Mouse (Mus musculus) erythroid progenitor cell, adult 5-6 weeks (primary cell): ENCODE measurements around the gene Surf2. TPM values are rescaled to one million over a fixed set of nuclear protein-coding genes. Genes with fewer than 3 reads are reported as not detected.

ENCODE experiments used
- ATAC-seq: replicated peaks from 2 replicates; pipeline ENCODE4 v1.8.0; 2016; ENCODE audit warnings: moderate number of reproducible peaks, mild to moderate bottlenecking, moderate TSS enrichment, inconsistent platforms; ENCODE audit not compliant: poor library complexity, low FRiP score, severe bottlenecking
- total RNA-seq, 2 experiments: library from RNA; stranded (forward) in 1 of 2; stranded (reverse) in 1 of 2; fragments of 150-400 nt in 1 of 2; fragments of 186-747, 209-891 nt in 1 of 2; gene quantifications; 2 replicates each; pipeline versions ENCODE4 v1.2.3 to v1.2.4; 2015 to 2017; ENCODE audit warnings: low replicate concordance in 2 of 2

The Surf2 gene
- total RNA-seq, 2 experiments from 2014 or later, result 7.1 to 11.8 TPM

DNA sequence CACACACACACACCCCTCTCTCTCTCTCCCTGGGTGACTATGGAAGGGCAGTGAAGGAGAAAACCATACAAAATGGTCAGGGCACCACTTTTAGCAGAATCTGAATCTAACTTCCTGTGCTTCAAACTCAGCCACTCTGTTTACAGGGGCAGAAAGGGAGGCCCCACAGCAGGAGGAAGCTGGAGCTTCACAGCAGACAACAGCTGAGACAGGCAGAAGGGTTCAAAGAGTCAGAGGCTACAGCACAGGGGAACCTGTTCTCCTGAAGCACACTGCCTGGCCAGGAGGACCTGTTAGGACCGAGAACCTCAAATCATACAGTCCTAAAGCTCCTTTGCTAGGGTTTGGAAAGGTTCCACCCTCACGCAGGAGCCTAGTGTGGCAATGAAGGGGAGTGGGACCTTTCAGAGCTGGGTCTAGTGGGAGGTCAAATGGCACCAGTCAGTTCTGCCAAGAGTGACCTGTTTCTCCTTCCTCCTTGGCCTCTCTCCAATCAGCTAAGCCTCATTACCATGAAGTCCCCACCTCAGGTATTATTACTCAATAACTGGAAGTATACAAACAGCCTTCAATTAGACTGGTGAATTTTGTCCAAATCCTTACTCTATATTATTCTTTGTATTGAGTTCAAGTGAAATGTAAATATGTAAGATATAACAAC is 38.7 kb downstream of the Surf2 start:
- ATAC-seq, result no peak

DNA sequence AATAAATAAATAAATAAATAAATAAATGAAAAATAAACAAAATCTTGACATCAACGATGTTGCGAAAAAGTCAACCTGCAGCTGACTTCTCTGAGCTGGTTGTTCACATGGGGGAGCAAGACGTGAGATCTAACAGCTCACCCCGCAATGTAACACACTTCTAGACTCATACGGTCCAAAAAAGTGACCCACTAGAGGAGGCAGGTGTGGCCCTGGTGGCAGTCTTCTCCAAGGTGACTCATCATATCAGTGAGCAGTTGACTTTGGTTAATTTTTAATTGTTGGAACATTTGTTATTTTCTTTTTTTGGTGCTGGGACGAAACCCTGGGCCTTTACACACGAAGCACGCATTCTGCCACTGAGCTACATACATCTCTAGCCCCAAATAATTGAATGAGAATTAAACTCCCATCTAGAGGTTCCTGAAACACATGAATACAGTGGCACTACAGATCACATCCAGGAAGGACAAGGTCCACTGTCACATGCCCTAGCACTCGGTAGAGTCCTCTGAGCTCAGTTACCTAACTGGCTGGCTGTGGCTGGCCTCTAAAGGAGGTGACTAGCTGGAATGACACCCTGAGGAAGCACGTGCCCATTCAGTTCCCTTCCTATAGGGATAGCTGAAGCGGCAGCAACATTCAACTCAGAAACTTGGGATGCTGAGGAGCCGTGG is 40.8 kb downstream of the Surf2 start:
- ATAC-seq, result no peak

DNA sequence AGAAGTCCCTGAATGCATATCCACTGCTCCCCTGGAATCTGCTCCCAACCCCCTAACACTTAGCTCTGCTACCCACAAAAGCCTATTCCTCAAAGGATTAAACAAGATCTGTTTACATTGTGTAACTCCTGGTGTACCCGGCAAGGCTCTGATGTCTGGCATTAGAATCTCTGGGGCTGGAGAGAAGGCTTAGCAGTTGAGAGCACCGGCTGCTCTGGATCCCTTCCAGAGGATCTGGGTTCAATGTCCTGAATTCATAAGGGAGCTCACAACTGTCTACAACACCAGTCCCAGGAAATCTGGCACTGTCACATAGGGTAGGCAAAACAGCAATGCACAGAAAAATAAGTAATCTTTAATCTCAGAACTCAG is 41.3 kb downstream of the Surf2 start:
- ATAC-seq, result no peak

DNA sequence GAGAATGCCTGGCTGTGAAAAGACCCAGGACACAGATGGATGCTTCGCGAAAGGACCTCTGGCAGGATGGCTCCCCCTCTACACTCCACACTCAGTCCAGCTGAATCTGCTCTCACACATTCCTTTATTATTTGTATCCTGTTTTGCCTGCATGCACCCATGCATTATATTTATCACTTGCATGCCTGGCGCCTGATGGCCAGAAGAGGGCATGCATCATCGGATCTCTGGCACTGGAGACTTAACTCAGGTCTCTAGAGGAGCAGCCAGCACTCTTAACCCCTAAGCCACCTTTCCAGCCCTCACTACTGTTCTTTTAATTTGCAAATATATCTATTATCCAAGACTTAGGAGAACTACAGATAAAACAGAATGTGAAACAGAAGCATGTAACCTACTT is 44.6 kb downstream of the Surf2 start:
- no peak for ATAC-seq

DNA sequence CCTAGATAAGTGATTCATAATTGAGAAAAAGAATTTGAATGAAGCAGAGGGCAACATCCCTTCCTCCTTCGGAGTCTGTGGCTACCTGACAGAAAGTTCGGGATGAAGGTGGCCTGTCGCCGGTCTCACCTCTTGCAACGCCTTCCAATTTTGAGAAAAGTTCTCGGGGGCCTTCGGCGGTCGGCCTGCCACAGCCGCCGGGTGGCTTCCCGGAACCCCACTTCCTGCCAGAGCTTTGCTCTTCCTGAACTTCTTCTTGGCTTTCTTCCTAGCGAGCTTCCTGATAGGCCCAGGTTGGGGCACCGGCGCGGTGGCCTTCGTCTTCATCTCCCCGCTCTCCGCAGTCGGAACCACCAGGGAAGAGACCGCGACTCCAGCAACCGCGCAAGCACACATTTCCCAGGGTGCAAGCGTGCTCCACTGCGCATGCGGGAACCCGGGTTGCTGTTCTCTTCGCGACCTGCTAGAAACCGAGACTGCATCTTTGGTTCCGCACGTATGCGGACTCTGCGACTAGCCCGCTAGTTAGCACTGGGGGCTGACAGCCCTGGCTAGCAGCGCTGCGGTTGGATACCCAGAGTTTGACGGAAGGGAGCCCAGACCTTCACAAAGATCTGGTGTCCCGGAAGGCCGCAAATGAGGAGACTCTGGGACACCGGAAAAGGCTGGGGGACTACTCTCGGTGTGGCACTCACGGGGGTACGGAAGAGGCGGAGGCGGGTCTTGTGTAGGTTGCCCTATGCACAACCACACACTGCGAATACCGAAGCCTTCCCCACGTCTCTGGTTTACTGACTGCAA is 48.0 kb downstream of the Surf2 start, which contains the start of gene Rexo4:
Gene Rexo4 (minus strand): TSS at position 464 of the 801 bp plus-strand sequence.
- ATAC-seq, result peak; percentile 95

DNA sequence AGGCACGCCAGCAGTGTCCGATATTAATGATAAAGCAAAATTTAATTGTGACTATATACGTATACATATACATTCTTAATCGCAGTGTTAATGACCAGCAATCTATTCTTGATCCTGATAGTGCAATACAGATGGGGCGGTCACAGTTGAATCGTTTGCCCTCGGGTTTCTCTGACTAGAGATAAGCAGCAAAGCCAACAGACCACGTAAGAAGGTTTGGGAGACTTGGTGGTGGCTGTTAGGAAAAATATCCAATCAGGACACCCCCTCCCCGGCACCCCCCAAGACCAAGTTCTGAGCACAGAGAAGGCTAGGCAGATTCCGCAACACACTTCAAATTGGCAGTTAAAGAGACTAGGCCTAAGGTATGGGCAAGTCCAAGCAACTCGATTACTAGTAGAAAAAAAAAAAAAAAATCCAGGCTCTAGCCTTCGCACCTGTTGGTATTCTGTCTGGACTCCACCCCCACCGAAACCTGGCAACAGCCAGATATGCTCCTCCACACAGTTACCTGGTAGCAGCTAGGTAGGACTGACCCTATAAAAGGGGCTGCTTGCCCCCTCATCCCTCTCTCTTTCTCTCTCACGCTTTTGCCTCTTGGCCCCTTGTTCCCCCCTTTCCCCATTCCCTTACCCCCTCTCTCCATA is 48.7 kb downstream of the Surf2 start:
- ATAC-seq, result peak; percentile 22; the same call in 1 of the 2 replicates

DNA sequence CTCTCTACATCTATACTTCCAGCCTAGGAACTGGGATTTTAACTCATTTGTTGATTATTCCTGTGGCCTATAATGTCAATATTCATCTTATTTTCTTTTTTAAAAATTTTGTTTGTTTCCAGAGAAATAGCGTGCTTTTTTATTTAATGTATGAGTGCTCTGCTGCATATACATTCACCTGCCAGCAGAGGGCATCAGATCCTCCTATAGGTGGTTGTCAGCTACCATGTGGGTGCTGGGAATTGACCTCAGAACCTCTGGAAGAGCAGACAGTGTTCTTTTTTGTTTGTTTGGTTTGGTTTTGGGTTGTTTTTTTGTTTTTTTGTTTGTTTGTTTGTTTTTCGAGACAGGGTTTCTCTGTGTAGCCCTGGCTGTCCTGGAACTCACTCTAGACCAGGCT is 51.1 kb downstream of the Surf2 start:
- no peak for ATAC-seq

Other genes starting within 250 kb of the Surf2 start
- not detected in 2 replicates for gene Lcn4, start 245.1 kb upstream of the Surf2 start, total RNA-seq (2015; ENCODE audit: low replicate concordance)
- not detected in 2 replicates for gene Lcn4, start 245.1 kb upstream of the Surf2 start, total RNA-seq (2017; ENCODE audit: low replicate concordance)
- gene Abo, start 51.4 kb upstream of the Surf2 start, total RNA-seq (2015; ENCODE audit: low replicate concordance), result not detected in 2 replicates
- not detected in 2 replicates for gene Abo, start 51.4 kb upstream of the Surf2 start, total RNA-seq (2017; ENCODE audit: low replicate concordance)
- gene Surf6, start 13.5 kb upstream of the Surf2 start, total RNA-seq (2015; ENCODE audit: low replicate concordance), result 1.4 and 2.1 TPM in 2 replicates
- 3.5 and 6.3 TPM in 2 replicates for gene Surf6, start 13.5 kb upstream of the Surf2 start, total RNA-seq (2017; ENCODE audit: low replicate concordance)
- 0.84 and 5.4 TPM in 2 replicates for gene Med22, start 5.7 kb upstream of the Surf2 start, total RNA-seq (2015; ENCODE audit: low replicate concordance)
- gene Med22, start 5.7 kb upstream of the Surf2 start, total RNA-seq (2017; ENCODE audit: low replicate concordance), result 2.6 and 9.0 TPM in 2 replicates
- 717 and 721 TPM in 2 replicates for gene Rpl7a, start 5.6 kb upstream of the Surf2 start, total RNA-seq (2015; ENCODE audit: low replicate concordance)
- gene Rpl7a, start 5.6 kb upstream of the Surf2 start, total RNA-seq (2017; ENCODE audit: low replicate concordance), result 417 and 478 TPM in 2 replicates
- gene Surf1, start 163 bp downstream of the Surf2 start, total RNA-seq (2015; ENCODE audit: low replicate concordance), result 41.1 and 42.3 TPM in 2 replicates
- 13.5 and 16.5 TPM in 2 replicates for gene Surf1, start 163 bp downstream of the Surf2 start, total RNA-seq (2017; ENCODE audit: low replicate concordance)
- 16.6 and 38.6 TPM in 2 replicates for gene Surf4, start 17.6 kb downstream of the Surf2 start, total RNA-seq (2015; ENCODE audit: low replicate concordance)
- 14.9 and 17.2 TPM in 2 replicates for gene Surf4, start 17.6 kb downstream of the Surf2 start, total RNA-seq (2017; ENCODE audit: low replicate concordance)
- not detected in 2 replicates for gene Stkld1, start 17.7 kb downstream of the Surf2 start, total RNA-seq (2015; ENCODE audit: low replicate concordance)
- not detected in 2 replicates for gene Stkld1, start 17.7 kb downstream of the Surf2 start, total RNA-seq (2017; ENCODE audit: low replicate concordance)
- gene Rexo4, start 48.0 kb downstream of the Surf2 start, total RNA-seq (2015; ENCODE audit: low replicate concordance), result 21.8 and 27.4 TPM in 2 replicates
- gene Rexo4, start 48.0 kb downstream of the Surf2 start, total RNA-seq (2017; ENCODE audit: low replicate concordance), result 28.0 and 58.3 TPM in 2 replicates
- not detected in 2 replicates for gene Adamts13, start 57.0 kb downstream of the Surf2 start, total RNA-seq (2015; ENCODE audit: low replicate concordance)
- not detected in 2 replicates for gene Adamts13, start 57.0 kb downstream of the Surf2 start, total RNA-seq (2017; ENCODE audit: low replicate concordance)
- 4.0 and 6.7 TPM in 2 replicates for gene Cacfd1, start 93.6 kb downstream of the Surf2 start, total RNA-seq (2015; ENCODE audit: low replicate concordance)
- 1.1 and 2.1 TPM in 2 replicates for gene Cacfd1, start 93.6 kb downstream of the Surf2 start, total RNA-seq (2017; ENCODE audit: low replicate concordance)
- 1.4 TPM in 1 of 2 replicates, not detected in the other for gene Slc2a6, start 111.6 kb downstream of the Surf2 start, total RNA-seq (2015; ENCODE audit: low replicate concordance)
- gene Slc2a6, start 111.6 kb downstream of the Surf2 start, total RNA-seq (2017; ENCODE audit: low replicate concordance), result 0.68 and 2.2 TPM in 2 replicates
- not detected in 2 replicates for gene Mymk, start 155.8 kb downstream of the Surf2 start, total RNA-seq (2015; ENCODE audit: low replicate concordance)
- gene Mymk, start 155.8 kb downstream of the Surf2 start, total RNA-seq (2017; ENCODE audit: low replicate concordance), result not detected in 2 replicates
- gene Adamtsl2, start 163.0 kb downstream of the Surf2 start, total RNA-seq (2015; ENCODE audit: low replicate concordance), result not detected in 2 replicates
- gene Adamtsl2, start 163.0 kb downstream of the Surf2 start, total RNA-seq (2017; ENCODE audit: low replicate concordance), result not detected in 2 replicates
- not detected in 2 replicates for gene Fam163b, start 226.1 kb downstream of the Surf2 start, total RNA-seq (2015; ENCODE audit: low replicate concordance)
- gene Fam163b, start 226.1 kb downstream of the Surf2 start, total RNA-seq (2017; ENCODE audit: low replicate concordance), result not detected in 2 replicates
- not detected in 2 replicates for gene Dbh, start 248.9 kb downstream of the Surf2 start, total RNA-seq (2015; ENCODE audit: low replicate concordance)
- gene Dbh, start 248.9 kb downstream of the Surf2 start, total RNA-seq (2017; ENCODE audit: low replicate concordance), result not detected in 2 replicates